Mouse (Mus musculus) spleen, adult 12 weeks (tissue): ENCODE measurements around the gene Mylk.

Experiments used
- DNase-seq: peaks from one replicate; pipeline ENCODE4 v3.0.0; 2022; ENCODE audit warnings: low spot score

The Mylk gene

GRCm38 (mm10) chr16:35025347-35025746, 280.3 kb downstream of the Mylk start:
- DNase-seq, result no peak

DNA sequence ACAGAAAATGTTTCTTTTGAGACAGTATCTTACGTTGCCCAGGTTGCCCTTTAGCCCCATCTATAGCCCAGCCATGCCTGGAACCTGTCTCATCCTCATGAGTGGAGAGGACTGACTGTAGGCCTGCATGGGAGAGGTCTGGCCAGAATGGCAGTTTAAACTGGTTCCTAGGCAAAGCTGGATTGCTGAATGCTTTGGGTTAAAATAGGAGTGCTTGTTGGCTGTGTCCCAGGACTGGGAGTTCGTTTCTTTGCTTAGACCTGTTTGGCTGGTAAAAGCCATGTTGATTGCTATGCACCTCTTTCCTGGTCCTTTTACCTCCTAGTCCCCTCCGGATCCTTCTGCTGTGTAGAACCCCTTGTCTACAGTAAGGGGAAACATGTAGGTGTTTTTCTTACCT, 288.2 kb downstream of the Mylk start:
- no peak for DNase-seq

GRCm38 (mm10) chr16:35033809-35034577, 289.0 kb downstream of the Mylk start:
- no peak for DNase-seq

DNA sequence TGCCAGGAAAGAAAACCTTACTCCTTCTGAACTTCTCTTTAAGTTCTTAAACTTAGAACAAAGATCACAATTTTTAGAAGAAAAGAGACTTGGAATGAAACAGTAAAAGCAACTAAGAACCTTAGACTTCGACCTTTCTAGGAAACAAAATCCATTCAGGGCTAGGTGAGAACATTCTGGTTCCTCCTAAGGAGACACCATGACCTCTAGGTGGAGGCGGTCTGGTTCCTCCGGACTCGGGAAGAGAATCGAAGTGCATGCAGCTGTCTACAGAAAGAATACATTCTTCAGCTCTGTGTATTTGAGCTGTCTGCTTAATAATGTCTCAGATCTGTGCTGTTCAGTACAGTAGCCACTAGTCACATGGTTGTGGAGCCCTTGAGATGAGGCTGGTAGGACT, 290.0 kb downstream of the Mylk start:
- DNase-seq, result no peak

- DNase-seq, result no peak
Observed at GRCm38 (mm10) chr16:35036754-35037153, 291.7 kb downstream of the Mylk start.

DNA sequence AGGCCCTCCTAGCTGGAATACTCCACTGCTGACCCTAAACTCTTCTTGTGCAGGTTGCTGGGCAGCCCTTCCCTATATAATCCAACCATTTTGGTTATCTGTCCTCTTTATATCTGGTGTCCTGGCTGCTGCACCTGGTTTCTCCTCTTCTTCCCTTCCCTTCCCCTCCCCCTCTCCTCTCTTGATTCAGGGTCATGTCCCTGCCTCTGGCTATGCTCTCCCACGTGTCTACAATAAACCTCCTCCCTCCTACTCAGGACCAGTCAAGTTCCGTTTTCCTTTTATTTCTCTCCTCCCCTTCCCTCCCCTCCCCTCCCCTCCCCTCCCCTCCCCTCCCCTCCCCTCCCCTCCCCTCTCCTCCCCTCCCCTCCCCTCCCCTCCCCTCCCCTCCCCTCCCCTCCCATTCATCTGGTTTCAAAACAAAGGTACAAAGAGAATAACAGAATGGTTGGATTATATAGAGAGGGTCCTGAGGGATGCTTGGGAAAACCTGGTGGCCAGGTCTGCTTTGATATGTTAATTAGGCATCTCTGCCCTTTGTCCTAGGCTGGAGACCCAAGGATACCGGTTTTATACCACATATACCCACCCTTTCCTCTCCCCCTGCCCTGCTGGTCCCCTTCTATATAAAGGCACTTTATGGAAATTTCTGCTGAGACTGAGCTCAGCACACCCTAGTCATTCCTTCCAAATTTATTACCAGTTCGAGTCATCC, 293.5 kb downstream of the Mylk start:
- no peak for DNase-seq

DNA sequence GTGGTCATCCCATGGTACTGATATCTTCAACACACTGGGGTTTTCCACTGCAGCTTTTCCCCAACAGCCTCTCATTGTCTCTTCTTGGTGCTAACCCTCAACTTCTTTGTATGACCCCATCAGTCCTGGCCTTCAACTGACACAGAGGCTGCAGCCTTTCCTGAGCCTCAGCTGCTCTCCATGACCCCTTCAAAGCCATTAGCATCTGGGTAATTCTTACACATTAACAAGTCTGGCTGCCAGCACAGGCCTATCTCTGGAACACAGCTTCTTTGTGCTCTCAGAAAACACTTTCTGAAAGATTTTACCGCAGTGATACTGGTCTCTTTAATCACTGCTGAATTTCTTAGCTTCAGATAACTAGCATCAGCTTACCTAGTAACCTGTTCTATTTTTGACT, 295.1 kb downstream of the Mylk start:
- no peak for DNase-seq

DNA sequence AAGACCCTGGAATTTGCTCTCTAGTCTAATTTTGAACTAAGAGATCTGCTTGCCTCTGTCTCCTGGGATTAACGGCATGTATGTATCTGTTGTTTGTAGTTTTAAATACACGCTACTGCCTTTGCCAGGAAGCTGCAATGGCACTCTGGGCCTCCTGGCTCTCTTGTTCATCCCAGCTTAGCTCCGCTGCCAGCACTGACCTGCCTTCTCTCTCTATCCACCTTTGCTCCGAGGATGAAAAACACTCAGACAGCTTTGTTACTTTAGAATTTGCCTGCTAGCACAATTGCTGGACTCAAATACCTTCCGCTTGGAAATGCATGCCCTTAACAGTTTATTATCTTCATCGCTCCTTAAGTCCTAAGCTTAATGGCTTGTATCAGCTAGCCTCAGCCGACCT, 296.0 kb downstream of the Mylk start:
- DNase-seq, result no peak

GRCm38 (mm10) chr16:35046081-35046775, 301.2 kb downstream of the Mylk start:
- no peak for DNase-seq

GRCm38 (mm10) chr16:35047272-35047969, 302.4 kb downstream of the Mylk start:
- DNase-seq, result no peak

GRCm38 (mm10) chr16:35051066-35051465, 306.1 kb downstream of the Mylk start:
- no peak for DNase-seq
